ENCODE assay signal across 10 mouse cellular contexts in the genomic region with DNA sequence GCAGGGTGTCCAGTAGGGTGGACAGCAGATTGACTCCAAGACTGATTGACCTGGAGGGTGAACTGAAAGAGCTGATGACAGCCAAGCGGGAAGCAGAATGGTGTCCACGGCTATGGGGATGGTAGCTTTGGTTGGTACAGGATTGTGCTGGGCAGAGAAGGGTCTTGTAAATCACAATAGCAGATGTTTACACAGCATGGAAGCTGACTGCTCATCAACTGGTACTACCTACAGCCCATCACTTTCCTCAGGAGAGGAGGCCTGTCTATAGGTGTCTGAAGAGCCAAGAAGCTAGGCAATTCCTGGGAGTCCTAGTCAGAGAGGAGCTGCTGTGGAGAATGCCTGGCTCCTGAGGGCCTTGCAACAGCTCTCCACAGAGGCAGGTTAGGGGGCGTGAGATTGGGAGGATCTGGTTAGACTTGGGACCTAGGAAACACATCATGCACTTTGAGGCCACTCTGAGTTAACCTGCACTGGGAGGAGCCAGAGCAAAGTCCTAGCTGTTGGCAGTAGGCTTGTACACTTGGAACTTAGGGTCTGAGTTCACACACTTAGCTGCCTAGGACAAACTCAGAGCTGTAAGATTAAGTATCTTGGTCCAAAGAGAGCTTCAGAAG. TPM values are rescaled to one million over a fixed set of nuclear protein-coding genes. Genes with fewer than 3 reads are reported as not detected.
DNase-seq lines count a peak whose midpoint lies in the region; ATAC-seq and TF ChIP-seq lines count a peak whose summit lies in the region.
"Had no signal": no experiment of that assay in that cellular context is flagged by ENCODE, and none has a peak within 500 bp of the region (broad histone marks: within the 10 kb centered on the region; RNA-seq: fewer than 3 reads in every experiment).

No protein-coding gene starts in this region.

- H3ac ChIP-seq in myocyte (ENCODE audit: control insufficient read depth, insufficient read length) = no peak overlapping the region

- H3K27me3 ChIP-seq in hindbrain, embryonic 10.5 days (ENCODE audit: insufficient read depth, poor library complexity, severe bottlenecking) = no peaks in the 10 kb centered on the region
- H3K27me3 ChIP-seq in hindbrain, embryonic 16.5 days (replicated peaks; ENCODE audit: control insufficient read depth, insufficient read depth, low read length) = no peaks in the 10 kb centered on the region
- no peaks in the 10 kb centered on the region for H3K27me3 ChIP-seq in intestine, embryonic 15.5 days (replicated peaks)
- no peaks in the 10 kb centered on the region for H3K27me3 ChIP-seq in myocyte (ENCODE audit: control insufficient read depth, insufficient read depth, insufficient read length)
- H3K27me3 ChIP-seq: heart, embryonic 15.5 days; neural tube, embryonic 13.5 days had no signal

- H3K4me1 ChIP-seq in hindbrain, embryonic 10.5 days (replicated peaks) = peaks cover 47% of the 10 kb centered on the region
- peaks cover 33% of the 10 kb centered on the region for H3K4me1 ChIP-seq in hindbrain, embryonic 16.5 days (ENCODE audit: control insufficient read depth, insufficient read depth, low read depth, low read length)
- peaks cover 47% of the 10 kb centered on the region for H3K4me1 ChIP-seq in intestine, embryonic 15.5 days (replicated peaks)

- H3K9me3 ChIP-seq in hindbrain, embryonic 10.5 days = no peaks in the 10 kb centered on the region
- no peaks in the 10 kb centered on the region for H3K9me3 ChIP-seq in hindbrain, embryonic 16.5 days (ENCODE audit: control insufficient read depth, low read length)
- H3K9me3 ChIP-seq in intestine, embryonic 15.5 days = no peaks in the 10 kb centered on the region
- H3K9me3 ChIP-seq: heart, embryonic 15.5 days; neural tube, embryonic 13.5 days had no signal

- TF ChIP-seq POLR2A in myocyte (IDR thresholded peaks at IDR 0.05; ENCODE audit: insufficient read length, low read depth) = peak; percentile 16

- peak overlapping the region; percentile 10; the same call in 1 of the 2 replicates for H3K4me3 ChIP-seq in hindbrain, embryonic 10.5 days
- H3K4me3 ChIP-seq in hindbrain, embryonic 16.5 days (ENCODE audit: low read length) = no peak overlapping the region
- no peak overlapping the region for H3K4me3 ChIP-seq in intestine, embryonic 15.5 days (replicated peaks)
- H3K4me3 ChIP-seq in myocyte = no peak overlapping the region
- H3K4me3 ChIP-seq: heart, embryonic 15.5 days; neural tube, embryonic 13.5 days had no signal

- ATAC-seq in hindbrain, embryonic 16.5 days = no peak
- ATAC-seq in intestine, embryonic 15.5 days = peak; percentile 4

- H3K36me3 ChIP-seq in hindbrain, embryonic 10.5 days = peaks cover 36% of the 10 kb centered on the region
- peaks cover 26% of the 10 kb centered on the region for H3K36me3 ChIP-seq in hindbrain, embryonic 16.5 days (ENCODE audit: control insufficient read depth, insufficient read depth, low read length)
- H3K36me3 ChIP-seq in intestine, embryonic 15.5 days = peaks cover 18% of the 10 kb centered on the region
- H3K36me3 ChIP-seq in myocyte (ENCODE audit: control insufficient read depth, insufficient read depth) = peaks cover 24% of the 10 kb centered on the region

- DNase-seq in hindbrain, embryonic 10.5 days (ENCODE audit: low spot score) = no peak
- peak; percentile 82 for DNase-seq in kidney, postnatal 14 days
- DNase-seq in adrenal gland, adult (ENCODE audit: inconsistent age in 2 of 2, low spot score in 1 of 2) = no peak
- DNase-seq in cerebellum, postnatal 25 days = no peak
- no peak for DNase-seq in retina, embryonic 14.5 days (ENCODE audit: low spot score)

- no peak overlapping the region for H3K9ac ChIP-seq in hindbrain, embryonic 16.5 days (ENCODE audit: low read depth, low read length)
- 0 out of 2 replicates have a peak overlapping the region, but pooled peaks have one; percentile 14 for H3K9ac ChIP-seq in intestine, embryonic 15.5 days
- H3K9ac ChIP-seq: heart, embryonic 15.5 days; neural tube, embryonic 13.5 days had no signal

- no peak overlapping the region for H3K27ac ChIP-seq in hindbrain, embryonic 10.5 days
- no peak overlapping the region for H3K27ac ChIP-seq in hindbrain, embryonic 16.5 days (ENCODE audit: low read depth, low read length)
- peak overlapping the region; percentile 82 for H3K27ac ChIP-seq in intestine, embryonic 15.5 days
- H3K27ac ChIP-seq: heart, embryonic 15.5 days; neural tube, embryonic 13.5 days had no signal

- 89% methylated on average over 3 of the region's 3 CpGs for WGBS in hindbrain, embryonic 10.5 days
- 80% methylated on average over 3 of the region's 3 CpGs for WGBS in hindbrain, embryonic 16.5 days
- 70% methylated on average over 3 of the region's 3 CpGs for WGBS in intestine, embryonic 15.5 days

- H3K79me2 ChIP-seq in myocyte (ENCODE audit: control insufficient read depth, insufficient read depth) = peaks cover 43% of the 10 kb centered on the region

- H3K4me2 ChIP-seq in hindbrain, embryonic 16.5 days (ENCODE audit: low read length) = no peak overlapping the region
- H3K4me2 ChIP-seq in intestine, embryonic 15.5 days (replicated peaks) = peak overlapping the region; percentile 42
- H3K4me2 ChIP-seq in myocyte (ENCODE audit: low read depth) = no peak overlapping the region
- H3K4me2 ChIP-seq: heart, embryonic 15.5 days; neural tube, embryonic 13.5 days had no signal

TF ChIP-seq in myocyte, 11 proteins besides CTCF, POLR2A, EP300 and RAD21:
- TF ChIP-seq POLR2AphosphoS2 (IDR thresholded peaks at IDR 0.05; ENCODE audit: insufficient read length, low read depth) = peak; percentile 80
- no peak for TF ChIP-seq SRF (IDR thresholded peaks at IDR 0.05; ENCODE audit: control insufficient read depth, insufficient read length, low read depth)
- no peak for TF ChIP-seq MAX (IDR thresholded peaks at IDR 0.05; ENCODE audit: low read depth)
- no peak for TF ChIP-seq MYOG (IDR thresholded peaks at IDR 0.05; ENCODE audit: control insufficient read depth in 1 of 3, insufficient read depth in 1 of 3, insufficient read length in 2 of 3, low read depth in 2 of 3)

RNA-seq across cellular contexts. Expression of a gene that starts 3.4 kb away (rescaled TPM):
- polyA plus RNA-seq in hindbrain, embryonic 10.5 days (2016; fragmentation: Nextera tagmentation; extraction: Ambion mirVana) = 519 and 570 TPM in 2 replicates
- polyA plus RNA-seq in hindbrain, embryonic 16.5 days (2015; fragmentation: Nextera tagmentation; extraction: Ambion mirVana) = 252 and 298 TPM in 2 replicates
- 992 and 1,107 TPM in 2 replicates for polyA plus RNA-seq in intestine, embryonic 15.5 days (2015; fragmentation: Nextera tagmentation; extraction: Ambion mirVana)
- polyA plus RNA-seq in myocyte (2012; fragmentation: generic; extraction: Trizol) = 444 TPM

RNA-seq across cellular contexts. Expression of a gene that starts 5.0 kb away (rescaled TPM):
- 799 and 820 TPM in 2 replicates for polyA plus RNA-seq in hindbrain, embryonic 10.5 days (2016; fragmentation: Nextera tagmentation; extraction: Ambion mirVana)
- 501 and 544 TPM in 2 replicates for polyA plus RNA-seq in hindbrain, embryonic 16.5 days (2015; fragmentation: Nextera tagmentation; extraction: Ambion mirVana)
- polyA plus RNA-seq in intestine, embryonic 15.5 days (2015; fragmentation: Nextera tagmentation; extraction: Ambion mirVana) = 559 and 611 TPM in 2 replicates
- 837 TPM for polyA plus RNA-seq in myocyte (2012; fragmentation: generic; extraction: Trizol)

RNA-seq across cellular contexts. Expression of a gene that starts 21.7 kb away (rescaled TPM):
- 607 and 643 TPM in 2 replicates for polyA plus RNA-seq in hindbrain, embryonic 10.5 days (2016; fragmentation: Nextera tagmentation; extraction: Ambion mirVana)
- polyA plus RNA-seq in hindbrain, embryonic 16.5 days (2015; fragmentation: Nextera tagmentation; extraction: Ambion mirVana) = 55.8 and 202 TPM in 2 replicates
- 406 and 459 TPM in 2 replicates for polyA plus RNA-seq in intestine, embryonic 15.5 days (2015; fragmentation: Nextera tagmentation; extraction: Ambion mirVana)
- 113 TPM for polyA plus RNA-seq in myocyte (2012; fragmentation: generic; extraction: Trizol)

RNA-seq across cellular contexts. Expression of a gene that starts 21.7 kb away (rescaled TPM):
- polyA plus RNA-seq in hindbrain, embryonic 10.5 days (2016; fragmentation: Nextera tagmentation; extraction: Ambion mirVana) = 237 TPM in 2 replicates
- 194 and 203 TPM in 2 replicates for polyA plus RNA-seq in hindbrain, embryonic 16.5 days (2015; fragmentation: Nextera tagmentation; extraction: Ambion mirVana)
- polyA plus RNA-seq in intestine, embryonic 15.5 days (2015; fragmentation: Nextera tagmentation; extraction: Ambion mirVana) = 178 and 194 TPM in 2 replicates
- 184 TPM for polyA plus RNA-seq in myocyte (2012; fragmentation: generic; extraction: Trizol)

RNA-seq across cellular contexts. Expression of a gene that starts 25.5 kb away (rescaled TPM):
- 0.27 TPM in 1 of 2 replicates, not detected in the other for polyA plus RNA-seq in hindbrain, embryonic 10.5 days (2016; fragmentation: Nextera tagmentation; extraction: Ambion mirVana)
- polyA plus RNA-seq in hindbrain, embryonic 16.5 days (2015; fragmentation: Nextera tagmentation; extraction: Ambion mirVana) = 0.64 TPM in 1 of 2 replicates, not detected in the other
- not detected in 2 replicates for polyA plus RNA-seq in intestine, embryonic 15.5 days (2015; fragmentation: Nextera tagmentation; extraction: Ambion mirVana)
- polyA plus RNA-seq in myocyte (2012; fragmentation: generic; extraction: Trizol) = 1.0 TPM
- polyA plus RNA-seq: neural tube, embryonic 13.5 days had no signal
